Mouse (Mus musculus) left cerebral cortex, adult 11 months (tissue): ENCODE data around the gene Taar7d.
"Not testable (repeated sequence)": the region's sequence is repeated elsewhere in the genome, so short reads cannot be mapped to it uniquely, and the experiment has no call there.

Experiments used
- DNase-seq: peaks from one replicate; pipeline ENCODE4 v3.0.0; 2022; ENCODE audit warnings: low spot score

Gene Taar7d

DNA sequence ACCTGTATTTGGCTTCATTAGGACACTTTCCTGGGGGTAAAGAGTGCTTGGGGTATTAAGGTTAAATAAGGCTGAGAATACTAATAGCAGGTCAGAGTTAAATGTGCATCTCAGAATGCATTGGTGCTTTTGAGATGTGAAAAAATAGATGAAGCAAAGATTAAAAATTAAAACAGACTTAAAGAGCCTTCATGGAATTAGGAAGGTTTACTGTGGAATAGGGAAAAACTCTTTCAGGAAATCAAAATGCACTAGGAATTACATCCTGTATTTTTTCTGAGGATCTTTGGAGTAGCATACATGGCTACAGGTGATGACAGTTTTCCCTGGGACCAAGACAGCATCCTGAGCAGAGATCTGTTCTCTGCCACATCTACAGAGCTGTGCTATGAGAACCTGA, at the start of gene Taar7d:
TSS of gene Taar7d (plus strand) at position 301 of the 400 bp plus-strand sequence.
- no peak for DNase-seq

DNA sequence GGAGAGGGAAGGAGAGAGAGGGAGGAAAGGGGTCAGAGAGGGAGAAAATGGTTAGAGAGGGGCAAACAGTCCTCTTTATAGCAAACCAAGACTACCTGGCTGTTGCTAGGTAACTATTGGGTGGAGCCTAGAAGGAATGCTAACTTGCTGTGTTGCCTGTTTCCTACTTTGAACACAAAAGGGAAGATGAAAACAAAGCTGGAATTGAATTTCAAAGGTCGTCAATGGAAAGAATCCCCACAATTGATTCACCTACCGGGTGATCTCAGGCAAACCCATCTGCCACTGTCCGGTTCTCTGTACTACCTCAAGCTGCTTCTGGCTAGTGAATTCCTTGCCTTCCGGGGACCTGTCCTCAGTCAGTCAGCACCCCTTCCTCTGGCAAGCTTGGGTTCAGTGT, 49.1 kb upstream of the Taar7d start:
- no peak for DNase-seq

DNA sequence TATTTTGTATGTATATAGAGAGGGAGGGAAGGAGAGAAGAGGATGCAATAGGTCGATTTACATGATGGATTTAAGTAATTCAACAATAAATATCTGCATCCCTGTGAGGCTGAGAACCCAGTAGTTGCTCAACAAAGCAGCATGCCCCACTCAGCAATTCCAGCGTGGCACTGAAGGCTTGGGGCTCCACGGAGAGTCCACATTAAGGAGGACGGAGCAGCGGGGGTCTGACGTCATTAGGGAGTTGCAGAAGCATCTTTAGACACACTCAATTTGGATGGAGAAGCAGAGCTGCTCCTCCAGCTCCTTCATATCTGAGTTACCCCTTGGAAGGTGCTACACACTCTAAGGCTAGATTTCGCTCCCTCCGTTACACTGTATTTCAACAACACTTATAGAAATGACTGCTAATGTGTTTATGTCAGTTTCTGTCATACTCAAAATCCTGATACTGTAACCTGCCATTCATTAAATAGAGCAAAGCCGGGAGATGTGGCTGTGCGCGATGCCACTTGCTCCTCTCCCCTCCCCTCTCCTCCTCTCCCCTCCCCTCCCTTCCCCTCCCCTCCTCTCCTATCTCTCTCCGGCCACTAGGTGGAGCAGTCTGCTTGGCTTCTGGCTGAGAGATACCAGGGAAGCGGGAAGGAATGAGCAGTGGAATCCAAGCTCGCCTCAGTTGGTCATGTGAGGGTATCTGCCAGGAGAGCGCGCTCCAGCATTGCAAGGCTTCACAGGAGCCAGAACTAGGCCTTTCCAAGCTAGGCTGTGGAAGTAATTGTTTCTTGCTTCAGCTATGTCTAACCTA, 47.9 kb upstream of the Taar7d start:
- peak; percentile 30 for DNase-seq

DNA sequence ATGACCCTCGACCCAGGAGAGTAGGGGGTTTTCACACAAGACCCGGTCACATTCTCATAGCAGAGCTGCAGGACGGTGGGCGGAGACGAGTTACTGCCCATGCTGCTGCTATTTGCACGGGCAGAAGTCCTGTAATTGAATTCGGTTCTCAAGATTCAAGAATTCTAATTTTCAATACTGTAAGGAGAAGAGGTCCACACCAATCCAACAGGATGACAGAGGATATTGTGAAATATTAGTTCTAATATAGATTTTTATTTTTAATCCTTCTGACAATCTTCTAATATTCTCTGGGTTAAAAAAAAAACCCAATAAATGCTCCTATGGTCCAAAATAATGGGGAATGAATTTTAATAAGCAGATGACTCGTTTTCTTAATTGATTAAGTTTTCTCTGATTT, 41.5 kb upstream of the Taar7d start, which contains the start of gene Taar6:
TSS of gene Taar6 (minus strand) at position 101 of the 400 bp plus-strand sequence.
- no peak for DNase-seq

DNA sequence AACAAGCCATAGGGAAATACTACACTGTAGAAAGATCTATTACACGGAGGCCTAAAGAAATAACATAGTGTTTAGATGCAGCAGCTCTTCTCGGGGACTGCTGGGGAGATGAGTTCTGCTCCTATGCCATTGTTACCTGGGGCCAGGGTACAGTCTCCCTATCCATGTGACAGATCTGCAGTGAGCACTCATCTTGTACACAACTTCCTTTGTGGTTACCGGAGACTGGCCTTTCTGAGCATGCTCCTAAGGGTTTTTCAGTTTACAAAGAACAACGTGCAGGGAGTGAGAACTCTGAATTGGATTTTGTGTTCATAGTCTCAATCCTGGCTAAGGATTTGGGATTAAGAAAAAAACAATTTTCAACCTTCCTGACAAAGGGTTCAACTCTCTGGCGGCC, 40.6 kb upstream of the Taar7d start:
- no peak for DNase-seq

DNA sequence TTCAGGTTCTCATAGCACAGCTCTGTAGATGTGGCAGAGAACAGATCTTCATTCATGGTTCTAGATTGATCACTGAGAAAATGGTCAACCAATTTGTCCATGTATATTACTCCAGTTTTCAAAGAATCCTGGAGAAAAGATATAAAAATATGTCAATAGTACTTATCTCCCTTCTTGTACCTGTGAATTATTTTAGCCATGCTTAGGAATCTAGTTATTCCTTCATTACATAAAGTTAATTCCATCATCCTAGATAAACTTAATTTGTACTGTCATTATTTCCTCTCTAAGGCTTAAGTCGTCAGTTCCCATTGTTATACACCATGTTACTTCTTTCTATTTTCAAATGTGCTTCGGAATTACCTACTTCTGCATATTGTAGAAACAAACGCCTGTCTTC, 33.6 kb upstream of the Taar7d start, which contains the start of gene Taar7a:
TSS of gene Taar7a (minus strand) at position 101 of the 400 bp plus-strand sequence.
- DNase-seq: no peak

DNA sequence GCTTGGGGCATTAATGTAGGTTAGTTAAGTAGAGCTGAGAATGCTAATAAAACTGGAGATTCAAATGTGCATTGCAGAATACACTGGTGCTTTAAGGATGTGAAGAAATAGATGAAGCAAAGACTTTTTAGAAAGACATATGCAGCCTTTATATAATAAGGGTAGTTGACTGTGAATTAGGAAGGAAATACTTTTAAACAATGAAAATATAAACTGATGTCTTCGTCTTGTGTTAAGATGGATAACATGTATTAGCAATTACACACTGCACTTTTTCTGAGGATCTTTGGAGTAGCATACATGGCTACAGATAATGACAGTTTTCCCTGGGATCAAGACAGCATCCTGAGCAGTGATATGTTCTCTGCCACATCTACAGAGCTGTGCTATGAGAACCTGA, 27.4 kb upstream of the Taar7d start, which contains the start of gene Taar7b:
TSS of gene Taar7b (plus strand) at position 301 of the 400 bp plus-strand sequence.
- DNase-seq: no peak

DNA sequence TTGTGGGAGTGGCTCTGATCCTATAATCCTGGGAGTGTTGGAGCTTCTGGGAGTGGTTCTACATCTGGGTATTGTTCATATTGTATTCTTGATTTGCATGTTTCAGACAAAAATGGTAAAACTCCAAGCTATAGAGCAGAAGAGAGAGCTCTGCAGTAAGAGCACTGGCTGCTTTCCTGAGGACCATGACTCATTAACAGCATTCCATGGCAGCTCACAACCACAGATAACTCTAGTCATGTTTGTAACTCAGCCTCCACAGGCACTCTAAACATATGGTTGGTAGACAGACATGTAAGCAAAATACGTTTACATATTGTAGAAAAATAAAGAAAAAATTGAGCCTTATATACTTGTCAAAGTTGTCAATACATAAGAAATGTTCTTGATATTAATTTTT, 20.6 kb upstream of the Taar7d start:
- DNase-seq: no peak

DNA sequence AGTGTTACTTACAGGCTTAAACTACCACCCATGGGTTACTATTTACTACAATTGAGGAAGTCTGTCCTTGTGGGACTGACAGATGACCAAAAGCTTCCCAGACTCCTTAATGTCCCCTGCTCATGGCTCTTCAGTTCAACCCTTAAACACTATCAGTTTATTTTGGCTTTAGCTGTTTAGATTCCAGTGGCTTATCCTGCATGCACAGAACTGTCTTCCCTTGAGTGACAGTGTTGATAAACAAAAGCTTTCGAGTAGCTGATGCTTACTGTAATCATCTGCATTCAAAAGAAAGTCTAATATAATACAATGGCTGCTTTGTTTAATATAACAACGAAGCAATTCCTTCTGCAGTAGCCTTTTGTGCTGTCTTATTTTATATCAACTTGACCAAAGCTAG, 20.0 kb upstream of the Taar7d start:
- no peak for DNase-seq

DNA sequence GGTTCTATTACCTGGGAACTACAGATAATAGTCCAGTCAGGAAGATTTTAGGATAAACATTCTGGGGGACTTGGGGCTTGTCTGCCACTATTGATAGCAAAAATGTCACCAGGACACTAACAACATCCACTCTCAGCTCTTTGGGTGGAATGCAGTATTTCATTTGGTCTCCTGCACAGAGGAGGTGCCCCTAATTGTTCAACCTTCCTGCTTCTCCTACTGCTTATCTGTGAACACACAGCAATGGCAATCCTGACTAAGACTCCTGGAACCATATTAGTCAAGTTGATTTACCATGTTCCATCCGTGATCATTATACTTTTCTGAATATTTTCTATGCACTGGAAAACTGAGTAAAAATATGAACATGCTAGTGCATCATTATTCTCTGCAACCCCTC, 18.9 kb upstream of the Taar7d start:
- no peak for DNase-seq

DNA sequence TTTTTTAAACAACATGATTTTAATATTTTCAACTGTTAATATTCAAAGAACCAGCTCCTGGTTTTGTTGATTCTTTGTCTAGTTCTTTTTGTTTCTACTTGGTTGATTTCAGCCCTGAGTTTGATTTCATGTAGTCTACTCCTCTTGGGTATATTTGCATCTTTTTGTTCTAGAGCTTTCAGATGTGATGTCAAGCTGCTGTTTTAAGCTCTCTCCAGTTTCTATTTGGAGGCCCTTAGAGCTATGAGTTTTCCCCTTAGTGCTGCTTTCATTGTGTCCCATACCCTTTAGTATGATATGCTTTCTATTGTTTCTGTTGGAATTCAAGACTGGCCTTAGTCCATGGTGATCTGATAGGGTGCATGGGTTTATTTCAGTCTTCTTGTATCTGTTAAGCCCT, 4.3 kb downstream of the Taar7d start:
- no peak for DNase-seq

DNA sequence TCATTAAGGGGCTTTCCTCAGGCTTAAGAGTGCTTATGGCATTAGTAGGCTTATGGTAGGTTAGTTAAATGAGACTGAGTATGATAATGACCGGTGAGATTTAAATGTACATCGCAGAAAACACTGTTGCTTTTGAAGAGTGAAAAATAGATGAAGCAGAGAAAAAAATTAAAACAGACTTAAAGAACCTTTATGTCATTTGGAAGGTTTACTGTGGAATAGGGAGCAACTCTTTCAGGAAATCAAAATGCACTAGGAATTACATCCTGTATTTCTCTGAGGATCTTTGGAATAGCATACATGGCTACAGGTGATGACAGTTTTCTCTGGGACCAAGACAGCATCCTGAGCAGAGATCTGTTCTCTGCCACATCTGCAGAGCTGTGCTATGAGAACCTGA, 10.3 kb downstream of the Taar7d start, which contains the start of gene Taar7e:
TSS of gene Taar7e (plus strand) at position 301 of the 400 bp plus-strand sequence.
- no peak for DNase-seq

DNA sequence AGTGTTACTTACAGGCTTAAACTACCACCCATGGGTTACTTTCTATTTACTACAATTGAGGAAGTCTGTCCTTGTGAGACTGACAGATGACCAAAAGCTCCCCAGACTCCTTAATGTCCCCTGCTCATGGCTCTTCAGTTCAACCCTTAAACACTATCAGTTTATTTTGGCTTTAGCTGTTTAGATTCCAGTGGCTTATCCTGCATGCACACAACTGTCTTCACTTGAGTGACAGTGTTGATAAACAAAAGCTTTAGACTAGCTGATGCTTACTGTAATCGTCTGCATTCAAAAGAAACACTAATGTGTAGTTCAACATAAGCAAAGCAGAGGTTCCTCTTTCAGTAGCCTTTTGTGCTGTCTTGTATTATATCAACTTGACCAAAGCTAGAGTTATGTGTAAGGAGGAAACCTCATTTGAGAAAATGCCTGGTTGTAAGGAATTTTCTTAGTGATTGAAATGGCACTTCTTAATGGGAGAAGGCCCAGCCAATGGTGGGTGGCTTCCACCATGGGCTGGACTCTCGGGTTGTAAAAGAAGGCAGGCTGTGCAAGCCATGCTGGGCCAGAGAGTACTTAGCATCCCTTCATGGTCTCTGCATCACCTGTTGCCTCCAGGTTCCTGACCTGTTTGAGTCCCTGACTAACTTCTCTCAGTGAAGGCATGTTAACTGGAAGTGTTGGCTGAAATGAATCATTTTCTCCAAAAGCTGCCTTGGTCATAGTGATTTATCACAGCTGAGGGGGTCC, 13.3 kb downstream of the Taar7d start:
- no peak for DNase-seq

DNA sequence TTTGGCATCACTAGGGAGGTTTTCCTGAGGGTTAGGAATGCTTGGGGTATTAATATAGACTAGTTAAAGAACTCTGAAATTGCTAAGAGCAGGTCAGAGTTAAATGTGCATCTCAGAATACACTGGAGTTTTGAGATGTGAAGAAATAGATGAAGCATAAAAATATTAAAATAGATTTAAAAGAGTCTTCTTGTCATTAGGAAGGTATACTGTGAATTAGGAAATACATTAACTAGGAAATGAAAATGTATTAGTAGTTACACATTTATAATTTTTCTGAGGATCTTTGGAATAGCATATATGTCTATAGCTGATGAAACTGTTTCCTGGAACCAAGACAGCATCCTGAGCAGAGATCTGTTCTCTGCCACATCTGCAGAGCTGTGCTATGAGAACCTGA, 22.2 kb downstream of the Taar7d start, which contains the start of gene Taar7f:
TSS of gene Taar7f (plus strand) at position 301 of the 400 bp plus-strand sequence.
- DNase-seq: no peak

DNA sequence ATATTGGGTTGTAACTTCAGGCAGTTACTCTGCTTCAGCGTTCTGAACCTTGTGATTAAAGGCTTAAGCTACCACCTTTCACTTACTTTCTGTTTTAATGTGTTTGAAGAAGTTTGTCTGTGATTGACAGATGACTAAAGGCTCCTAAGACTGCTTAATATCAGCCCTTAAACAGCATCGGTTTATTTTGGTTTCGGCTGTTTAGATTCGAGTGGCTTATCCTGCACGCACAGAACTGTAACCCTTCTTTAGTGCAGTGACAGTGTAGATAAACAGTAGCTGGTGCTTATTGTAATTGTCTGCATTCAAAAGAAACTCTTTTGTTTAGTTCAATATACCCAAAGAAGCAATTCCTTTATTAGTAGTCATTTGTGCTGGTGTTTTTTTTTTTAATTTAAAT, 25.0 kb downstream of the Taar7d start:
- DNase-seq: no peak

DNA sequence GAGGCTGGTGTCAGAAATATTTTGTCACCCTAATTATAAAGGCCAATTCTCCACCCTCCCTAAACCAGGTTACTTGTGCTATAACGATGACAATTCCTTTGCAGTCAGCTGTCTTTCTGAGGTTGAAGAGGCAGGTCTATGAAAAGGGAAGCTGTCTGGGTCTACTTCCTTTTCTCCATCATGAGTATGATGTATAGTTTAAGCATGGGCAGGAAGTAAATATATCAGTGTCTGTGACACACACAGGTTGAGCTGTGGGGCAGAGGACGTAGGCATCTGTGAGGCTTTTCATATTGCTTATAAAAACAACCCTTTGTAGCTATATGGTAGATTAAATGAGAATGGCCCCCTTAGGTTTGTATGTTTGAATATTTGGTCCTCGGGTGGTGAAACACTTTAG, 32.0 kb downstream of the Taar7d start:
- no peak for DNase-seq

DNA sequence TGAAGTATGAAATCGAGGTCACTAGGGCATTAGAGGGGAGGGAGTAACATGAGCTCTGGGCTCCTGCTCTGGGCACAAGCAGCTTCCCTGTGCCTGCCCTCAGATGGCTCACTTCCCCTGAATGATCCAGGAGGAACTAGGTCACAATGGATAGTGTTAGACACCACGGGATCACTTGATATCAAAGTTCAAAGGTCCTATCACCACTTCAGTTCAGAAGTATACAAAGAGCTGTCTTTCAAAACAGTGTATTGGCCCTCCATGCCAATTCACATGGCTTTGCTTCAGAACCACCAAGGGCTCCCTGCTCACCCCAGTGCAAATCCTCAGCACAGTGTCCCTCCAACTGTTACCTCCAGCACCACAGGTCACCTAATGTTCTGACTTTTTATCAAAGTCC, 47.7 kb downstream of the Taar7d start:
- not testable (repeated sequence) for DNase-seq

DNA sequence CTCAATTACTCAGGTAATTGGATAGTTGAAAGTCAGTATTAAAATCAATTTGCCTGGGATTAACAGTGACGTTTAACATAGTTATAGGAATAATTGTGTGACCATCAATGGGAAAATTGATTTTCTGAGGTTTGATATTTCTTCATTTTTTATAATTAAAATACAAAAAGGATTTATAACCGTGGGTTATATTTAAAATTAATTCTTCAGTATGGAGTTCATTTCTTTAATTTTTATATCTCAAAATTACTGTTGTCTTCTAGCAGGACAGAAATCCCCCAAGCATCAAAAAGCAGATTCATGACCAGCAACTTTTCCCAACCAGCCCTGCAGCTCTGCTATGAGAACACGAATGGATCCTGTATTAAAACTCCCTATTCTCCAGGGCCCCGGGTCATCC, 49.2 kb downstream of the Taar7d start, which contains the start of gene Taar8a:
TSS of gene Taar8a (plus strand) at position 301 of the 400 bp plus-strand sequence.
- DNase-seq: not testable (repeated sequence)
